Mouse (Mus musculus) mature B cell (primary cell): Measurements from ENCODE around the gene Akap5.

Experiments used
- in situ Hi-C: fragments of 300-500 bp; cut with MboI; formaldehyde crosslinking; loops from 2 replicates; pipeline ENCODE4 v1.14.3; 2019

Akap5 gene

GRCm38 (mm10) chr12:76324679-76325431 lies at the start of gene Akap5:
Gene Akap5 (plus strand): TSS chr12:76324891.
- in situ Hi-C loops: no loop called here

GRCm38 (mm10) chr12:76278209-76278608 lies 46.5 kb upstream of the Akap5 start:
- in situ Hi-C loops: no loop called here

GRCm38 (mm10) chr12:76280556-76280955 lies 44.1 kb upstream of the Akap5 start:
- in situ Hi-C loops: no loop called here

GRCm38 (mm10) chr12:76281111-76281660 lies 43.5 kb upstream of the Akap5 start:
- in situ Hi-C loops: no loop called here

- in situ Hi-C loops: no loop called here
These were observed 42.6 kb upstream of the Akap5 start for GRCm38 (mm10) chr12:76282132-76282531.

GRCm38 (mm10) chr12:76282532-76283173 lies 42.0 kb upstream of the Akap5 start:
- in situ Hi-C loops: no loop called here

- in situ Hi-C loops: no loop called here
These were observed 39.3 kb upstream of the Akap5 start for GRCm38 (mm10) chr12:76285418-76285817.

- in situ Hi-C loops: no loop called here
These were observed 36.7 kb upstream of the Akap5 start for GRCm38 (mm10) chr12:76287986-76288385.

GRCm38 (mm10) chr12:76288494-76288893 lies 36.2 kb upstream of the Akap5 start:
- in situ Hi-C loops: no loop called here

- in situ Hi-C loops: no loop called here
These were observed 35.3 kb upstream of the Akap5 start for GRCm38 (mm10) chr12:76289428-76289827.

GRCm38 (mm10) chr12:76290271-76290670 lies 34.4 kb upstream of the Akap5 start:
- in situ Hi-C loops: no loop called here

- in situ Hi-C loops: no loop called here
These were observed 31.5 kb upstream of the Akap5 start for GRCm38 (mm10) chr12:76293192-76293591.

- in situ Hi-C loops: no loop called here
These were observed 26.9 kb upstream of the Akap5 start for GRCm38 (mm10) chr12:76297830-76298229.

GRCm38 (mm10) chr12:76299361-76299906 lies 25.3 kb upstream of the Akap5 start:
- in situ Hi-C loops: no loop called here

GRCm38 (mm10) chr12:76300367-76300766 lies 24.3 kb upstream of the Akap5 start:
- in situ Hi-C loops: no loop called here

- in situ Hi-C loops: no loop called here
These were observed 21.2 kb upstream of the Akap5 start for GRCm38 (mm10) chr12:76303474-76303873.

- in situ Hi-C loops: no loop called here
These were observed 20.5 kb upstream of the Akap5 start for GRCm38 (mm10) chr12:76304199-76304598.

- in situ Hi-C loops: no loop called here
These were observed 19.6 kb upstream of the Akap5 start for GRCm38 (mm10) chr12:76305107-76305506.

- in situ Hi-C loops: no loop called here
These were observed 17.7 kb upstream of the Akap5 start for GRCm38 (mm10) chr12:76306852-76307561.

GRCm38 (mm10) chr12:76307964-76308363 lies 16.7 kb upstream of the Akap5 start:
- in situ Hi-C loops: no loop called here

GRCm38 (mm10) chr12:76308436-76308835 lies 16.3 kb upstream of the Akap5 start:
- in situ Hi-C loops: no loop called here

GRCm38 (mm10) chr12:76310007-76310406 lies 14.7 kb upstream of the Akap5 start:
- in situ Hi-C loops: no loop called here
